Mouse (Mus musculus) C2C12 (cell line): Measurements from ENCODE around the gene 1700102P08Rik. TPM values are rescaled to one million over a fixed set of nuclear protein-coding genes. Genes with fewer than 3 reads are reported as not detected.

ENCODE experiments used
- H3K27me3 ChIP-seq: one replicate; pipeline ENCODE4 v1.6.1; 2011; ENCODE audit not compliant: control insufficient read depth, insufficient read depth, insufficient read length
- H3K36me3 ChIP-seq: one replicate; pipeline ENCODE4 v1.6.1; 2011; ENCODE audit not compliant: control insufficient read depth, insufficient read depth
- H3K4me3 ChIP-seq: one replicate; pipeline ENCODE4 v1.5.1; 2011; ENCODE audit warnings: mild to moderate bottlenecking, control low read depth; ENCODE audit not compliant: poor library complexity, insufficient read depth, severe bottlenecking
- H3K79me2 ChIP-seq: one replicate; pipeline ENCODE4 v1.6.1; 2011; ENCODE audit not compliant: control insufficient read depth, insufficient read depth
- H3K79me3 ChIP-seq: one replicate; pipeline ENCODE4 v1.6.1; 2011; ENCODE audit warnings: low read depth, control low read depth
- H3ac ChIP-seq: one replicate; pipeline ENCODE3; 2011; ENCODE audit warnings: low read depth; ENCODE audit not compliant: control insufficient read depth, insufficient read length
- CEBPB ChIP-seq: IDR thresholded peaks from one replicate; pipeline ENCODE4 v1.6.1; 2011; ENCODE audit warnings: low read depth, mild to moderate bottlenecking, control low read depth, moderate library complexity
- CTCF ChIP-seq: IDR thresholded peaks from one replicate; pipeline ENCODE4 v1.5.1; 2011; ENCODE audit not compliant: control insufficient read depth, insufficient read depth, insufficient read length
- FOSL1 ChIP-seq: IDR thresholded peaks from one replicate; pipeline ENCODE4 v1.8.0; 2011; ENCODE audit warnings: mild to moderate bottlenecking, low read length; ENCODE audit not compliant: poor library complexity, insufficient read depth, severe bottlenecking
- MAX ChIP-seq: IDR thresholded peaks from one replicate; pipeline ENCODE4 v1.6.1; 2011; ENCODE audit warnings: mild to moderate bottlenecking, control low read depth
- MYOD1 ChIP-seq: IDR thresholded peaks from one replicate; pipeline ENCODE4 v1.6.1; 2011; ENCODE audit warnings: low read depth; ENCODE audit not compliant: control insufficient read depth, insufficient read length
- MYOG ChIP-seq: IDR thresholded peaks from one replicate; pipeline ENCODE4 v1.6.1; 2011; ENCODE audit not compliant: control insufficient read depth, insufficient read length; ENCODE audit errors: extremely low read depth
- USF1 ChIP-seq: IDR thresholded peaks from one replicate; pipeline ENCODE4 v1.6.1; 2011; ENCODE audit warnings: low read depth, mild to moderate bottlenecking, control low read depth, moderate library complexity
- polyA plus RNA-seq: library from polyadenylated mRNA; unstranded; fragments of >200 nt; fragmentation: generic; extraction: Trizol; gene quantifications from one replicate; pipeline ENCODE4 v1.2.1, GENCODE M21; 2012; ENCODE audit warnings: missing spikeins

Gene 1700102P08Rik
- polyA plus RNA-seq, 1 experiment: 0.16 TPM

- H3K27me3 ChIP-seq: no peaks in the 10 kb centered on the region
- peak overlapping the region; percentile 92 for H3K4me3 ChIP-seq
- no peak overlapping the region for H3ac ChIP-seq
- peaks cover 39% of the 10 kb centered on the region for H3K79me2 ChIP-seq
- TF ChIP-seq CTCF: no peak
- TF ChIP-seq CEBPB: no peak
- TF ChIP-seq MAX: no peak
- no peak for TF ChIP-seq USF1
- no peak for TF ChIP-seq FOSL1
- TF ChIP-seq MYOG: no peak
- TF ChIP-seq MYOD1: no peak
- H3K79me3 ChIP-seq: peaks cover 18% of the 10 kb centered on the region
- peaks cover 12% of the 10 kb centered on the region for H3K36me3 ChIP-seq
Observed at GRCm38 (mm10) chr9:108459939-108460318, 67.3 kb downstream of the 1700102P08Rik start.

Other genes with a start within 250 kb of the 1700102P08Rik start
- gene Bsn, start 202.4 kb upstream of the 1700102P08Rik start, polyA plus RNA-seq: 0.85 TPM
- gene Dag1, start 128.8 kb upstream of the 1700102P08Rik start, polyA plus RNA-seq: 42.3 TPM
- 24.6 TPM for gene Nicn1, start 102.4 kb upstream of the 1700102P08Rik start, polyA plus RNA-seq
- gene Amt, start 96.0 kb upstream of the 1700102P08Rik start, polyA plus RNA-seq: 0.71 TPM
- 300 TPM for gene Rhoa, start 86.7 kb upstream of the 1700102P08Rik start, polyA plus RNA-seq
- 13.7 TPM for gene Tcta, start 86.6 kb upstream of the 1700102P08Rik start, polyA plus RNA-seq
- 667 TPM for gene Gpx1, start 53.9 kb upstream of the 1700102P08Rik start, polyA plus RNA-seq
- 82.3 TPM for gene Usp4, start 45.0 kb upstream of the 1700102P08Rik start, polyA plus RNA-seq
- gene Ccdc36, start 35.7 kb downstream of the 1700102P08Rik start, polyA plus RNA-seq: not detected
- gene BC048562, start 43.7 kb downstream of the 1700102P08Rik start, polyA plus RNA-seq: not detected
- 35.2 TPM for gene Ccdc71, start 67.7 kb downstream of the 1700102P08Rik start, polyA plus RNA-seq
- gene Klhdc8b, start 68.8 kb downstream of the 1700102P08Rik start, polyA plus RNA-seq: 1.4 TPM
- 36.3 TPM for gene Lamb2, start 86.9 kb downstream of the 1700102P08Rik start, polyA plus RNA-seq
- 70.8 TPM for gene Usp19, start 97.8 kb downstream of the 1700102P08Rik start, polyA plus RNA-seq
- gene Qars, start 114.9 kb downstream of the 1700102P08Rik start, polyA plus RNA-seq: 203 TPM
- gene Qrich1, start 124.0 kb downstream of the 1700102P08Rik start, polyA plus RNA-seq: 58.2 TPM
- gene Impdh2, start 167.5 kb downstream of the 1700102P08Rik start, polyA plus RNA-seq: 332 TPM
- 6.8 TPM for gene Ndufaf3, start 174.6 kb downstream of the 1700102P08Rik start, polyA plus RNA-seq
- 56.1 TPM for gene Dalrd3, start 177.1 kb downstream of the 1700102P08Rik start, polyA plus RNA-seq
- gene Wdr6, start 185.9 kb downstream of the 1700102P08Rik start, polyA plus RNA-seq: 52.9 TPM
- 1.3 TPM for gene P4htm, start 204.9 kb downstream of the 1700102P08Rik start, polyA plus RNA-seq